ENCODE assay signal across 9 mouse cellular contexts in genomic region chr4:124847573-124847972, GRCm38 (mm10). TPM values are rescaled to one million over a fixed set of nuclear protein-coding genes. Genes with fewer than 3 reads are reported as not detected.
DNase-seq lines count a peak whose midpoint lies in the region; ATAC-seq and TF ChIP-seq lines count a peak whose summit lies in the region.
"Had no signal": no experiment of that assay in that cellular context is flagged by ENCODE, and none has a peak within 500 bp of the region (broad histone marks: within the 10 kb centered on the region; RNA-seq: fewer than 3 reads in every experiment).

No protein-coding gene starts in this region.

- H3K9me3 ChIP-seq in lung, postnatal 0 days (ENCODE audit: low read length), result no peaks in the 10 kb centered on the region
- H3K9me3 ChIP-seq: heart, embryonic 13.5 days had no signal

- no peak overlapping the region for H3K27ac ChIP-seq in cortical plate, adult 2 months (ENCODE audit: insufficient read depth, low read length)
- H3K27ac ChIP-seq in lung, postnatal 0 days (ENCODE audit: low read length), result no peak overlapping the region
- H3K27ac ChIP-seq: heart, embryonic 13.5 days had no signal

- no peaks in the 10 kb centered on the region; the same call in 1 of the 2 replicates for H3K4me1 ChIP-seq in cortical plate, adult 2 months (ENCODE audit: control insufficient read depth, insufficient read depth, low read length)
- H3K4me1 ChIP-seq in lung, postnatal 0 days (ENCODE audit: insufficient read depth, low read depth, low read length), result peaks cover 12% of the 10 kb centered on the region; the same call in 1 of the 2 replicates

- 12% methylated on average over 8 of the region's 8 CpGs for WGBS in lung, postnatal 0 days

- no peak overlapping the region for H3K9ac ChIP-seq in lung, postnatal 0 days (replicated peaks; ENCODE audit: low read depth)
- H3K9ac ChIP-seq: heart, embryonic 13.5 days had no signal

- no peaks in the 10 kb centered on the region for H3K27me3 ChIP-seq in lung, postnatal 0 days (replicated peaks; ENCODE audit: insufficient read depth, low read length)
- H3K27me3 ChIP-seq: heart, embryonic 13.5 days had no signal

- H3K4me3 ChIP-seq in cortical plate, adult 2 months (ENCODE audit: insufficient read depth, low read length), result no peak overlapping the region
- no peak overlapping the region for H3K4me3 ChIP-seq in lung, postnatal 0 days (ENCODE audit: low read depth, low read length)
- H3K4me3 ChIP-seq: heart, embryonic 13.5 days had no signal

- TF ChIP-seq EP300 in lung, postnatal 0 days (IDR thresholded peaks at IDR 0.05), result no peak

- peak; percentile 52 for ATAC-seq in granulocyte monocyte progenitor cell, adult 5-6 weeks (replicated peaks; ENCODE audit: poor library complexity, severe bottlenecking)
- no peak for ATAC-seq in lung, postnatal 0 days

- TF ChIP-seq POLR2A in cortical plate, adult 2 months (IDR thresholded peaks at IDR 0.05; ENCODE audit: extremely low read depth, insufficient read depth, low read length), result no peak

- no peak overlapping the region for H3K4me2 ChIP-seq in lung, postnatal 0 days (replicated peaks; ENCODE audit: low read depth, low read length)
- H3K4me2 ChIP-seq: heart, embryonic 13.5 days had no signal

- TF ChIP-seq CTCF in cortical plate, adult 2 months (IDR thresholded peaks at IDR 0.05; ENCODE audit: extremely low read depth, insufficient read depth, low read length), result peak; percentile 70
- peak; percentile 96 for TF ChIP-seq CTCF in lung, postnatal 0 days (IDR thresholded peaks at IDR 0.05)

- H3K36me3 ChIP-seq in lung, postnatal 0 days (ENCODE audit: insufficient read depth, low read length), result no peaks in the 10 kb centered on the region

- DNase-seq in CD4-positive helper T cell, adult 2 months (ENCODE audit: low read depth, low spot score), result peak; percentile 74
- peak; percentile 80 to 94 for DNase-seq in adrenal gland, adult (ENCODE audit: inconsistent age in 2 of 2, low spot score in 1 of 2)
- DNase-seq in layer of hippocampus, adult 8-10 months (ENCODE audit: low spot score in 2 of 2), result peak; percentile 78 to 89
- DNase-seq in lung, postnatal 0 days (ENCODE audit: low spot score), result peak; percentile 80
- DNase-seq in ovary, postnatal 36 days (ENCODE audit: low spot score), result peak; percentile 75
- DNase-seq in thymus, postnatal 25 days, result peak; percentile 80

RNA-seq across cellular contexts. Expression of gene Yrdc, which starts 2.9 kb away (rescaled TPM):
- 41.5 and 42.0 TPM in 2 replicates for polyA plus RNA-seq in cortical plate, adult 2 months (2012; rRNA removed)
- total RNA-seq in granulocyte monocyte progenitor cell, adult 5-6 weeks (2014; fragmentation: Nextera tagmentation), result 38.1 and 65.5 TPM in 2 replicates
- total RNA-seq in granulocyte monocyte progenitor cell, adult 5-6 weeks (2017), result 18.7 and 29.1 TPM in 2 replicates
- 10 to 100 TPM; 34.1 to 42.4 (median 40.9) TPM for total RNA-seq in layer of hippocampus, adult 8-10 months (2022)
- polyA plus RNA-seq in lung, postnatal 0 days (2015; fragmentation: Nextera tagmentation; extraction: Ambion mirVana), result 22.8 and 25.4 TPM in 2 replicates

RNA-seq across cellular contexts. Expression of gene 1110065P20Rik, which starts 3.4 kb away (rescaled TPM):
- 95.8 and 103 TPM in 2 replicates for polyA plus RNA-seq in cortical plate, adult 2 months (2012; rRNA removed)
- total RNA-seq in granulocyte monocyte progenitor cell, adult 5-6 weeks (2014; fragmentation: Nextera tagmentation), result 15.0 and 19.4 TPM in 2 replicates
- total RNA-seq in granulocyte monocyte progenitor cell, adult 5-6 weeks (2017), result 3.1 and 6.7 TPM in 2 replicates
- 10 to 100 TPM; 75.8 to 80.7 (median 78.8) TPM for total RNA-seq in layer of hippocampus, adult 8-10 months (2022)
- 65.4 and 68.7 TPM in 2 replicates for polyA plus RNA-seq in lung, postnatal 0 days (2015; fragmentation: Nextera tagmentation; extraction: Ambion mirVana)

RNA-seq across cellular contexts. Expression of gene Maneal, which starts 14.4 kb away (rescaled TPM):
- polyA plus RNA-seq in cortical plate, adult 2 months (2012; rRNA removed), result 52.7 and 53.7 TPM in 2 replicates
- total RNA-seq in granulocyte monocyte progenitor cell, adult 5-6 weeks (2014; fragmentation: Nextera tagmentation), result 1.2 TPM in 1 of 2 replicates, not detected in the other
- not detected in 2 replicates for total RNA-seq in granulocyte monocyte progenitor cell, adult 5-6 weeks (2017)
- 10 to 100 TPM; 46.0 to 55.5 (median 50.6) TPM for total RNA-seq in layer of hippocampus, adult 8-10 months (2022)
- polyA plus RNA-seq in lung, postnatal 0 days (2015; fragmentation: Nextera tagmentation; extraction: Ambion mirVana), result 0.08 and 0.13 TPM in 2 replicates
- polyA plus RNA-seq: heart, embryonic 13.5 days had no signal

RNA-seq across cellular contexts. Expression of gene Epha10, which starts 33.1 kb away (rescaled TPM):
- polyA plus RNA-seq in cortical plate, adult 2 months (2012; rRNA removed), result 56.6 and 58.0 TPM in 2 replicates
- not detected in 2 replicates for total RNA-seq in granulocyte monocyte progenitor cell, adult 5-6 weeks (2014; fragmentation: Nextera tagmentation)
- not detected in 2 replicates for total RNA-seq in granulocyte monocyte progenitor cell, adult 5-6 weeks (2017)
- 10 to 100 TPM; 39.3 to 49.8 (median 44.4) TPM for total RNA-seq in layer of hippocampus, adult 8-10 months (2022)
- polyA plus RNA-seq in lung, postnatal 0 days (2015; fragmentation: Nextera tagmentation; extraction: Ambion mirVana), result not detected in 2 replicates

RNA-seq across cellular contexts. Expression of gene Mtf1, which starts 45.7 kb away (rescaled TPM):
- polyA plus RNA-seq in cortical plate, adult 2 months (2012; rRNA removed), result 13.2 and 14.5 TPM in 2 replicates
- 37.9 and 42.6 TPM in 2 replicates for total RNA-seq in granulocyte monocyte progenitor cell, adult 5-6 weeks (2014; fragmentation: Nextera tagmentation)
- total RNA-seq in granulocyte monocyte progenitor cell, adult 5-6 weeks (2017), result 11.3 and 26.3 TPM in 2 replicates
- 10 to 100 TPM; 27.0 to 32.3 (median 27.9) TPM for total RNA-seq in layer of hippocampus, adult 8-10 months (2022)
- polyA plus RNA-seq in lung, postnatal 0 days (2015; fragmentation: Nextera tagmentation; extraction: Ambion mirVana), result 9.3 and 10.8 TPM in 2 replicates

Comparison
In these comparisons a context has a peak if more than half of its experiments do, and no peak if none do; other contexts are left out.
1. RNA of gene Maneal, which starts 14.4 kb away (total RNA-seq): 46.0 to 55.5 TPM in layer of hippocampus, adult 8-10 months; 1.2 TPM in granulocyte monocyte progenitor cell, adult 5-6 weeks; every median in the first group is over 10 times any median in the second.
2. Peak in every context shown above with its lines, with median percentiles within 50 percentile points of each other: DNase-seq.